Mouse (Mus musculus) ovary, postnatal 10 days (tissue): ENCODE data around the gene Olfr922.

Source experiments
- DNase-seq: peaks from one replicate; pipeline ENCODE4 v3.0.0; 2022; ENCODE audit warnings: low spot score

The Olfr922 gene

DNA sequence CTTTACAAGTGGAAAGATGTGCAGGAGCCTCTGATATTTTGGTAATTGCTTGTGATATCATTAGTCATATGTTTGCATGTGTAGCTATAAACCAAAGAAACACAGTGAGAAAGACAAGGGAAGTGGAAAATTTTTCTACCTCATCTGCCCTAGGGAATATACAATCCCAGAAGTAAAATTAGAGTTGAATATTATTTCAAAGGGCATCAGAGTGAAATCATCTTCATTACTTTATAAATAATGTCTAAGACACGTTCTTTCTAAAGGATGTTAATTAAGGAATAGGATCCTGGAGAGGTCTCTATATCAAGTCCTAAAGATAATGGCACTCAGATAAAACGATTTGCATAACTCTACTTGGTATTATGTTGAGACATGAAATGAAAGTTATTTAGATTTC lies at the start of gene Olfr922:
TSS of gene Olfr922 (plus strand) at position 301 of the 400 bp plus-strand sequence.
- no peak for DNase-seq

GRCm38 (mm10) chr9:38772768-38773167 lies 41.6 kb upstream of the Olfr922 start, which contains the start of gene Olfr921:
Gene Olfr921, plus strand, starts transcription at chr9:38773068.
- no peak for DNase-seq

DNA sequence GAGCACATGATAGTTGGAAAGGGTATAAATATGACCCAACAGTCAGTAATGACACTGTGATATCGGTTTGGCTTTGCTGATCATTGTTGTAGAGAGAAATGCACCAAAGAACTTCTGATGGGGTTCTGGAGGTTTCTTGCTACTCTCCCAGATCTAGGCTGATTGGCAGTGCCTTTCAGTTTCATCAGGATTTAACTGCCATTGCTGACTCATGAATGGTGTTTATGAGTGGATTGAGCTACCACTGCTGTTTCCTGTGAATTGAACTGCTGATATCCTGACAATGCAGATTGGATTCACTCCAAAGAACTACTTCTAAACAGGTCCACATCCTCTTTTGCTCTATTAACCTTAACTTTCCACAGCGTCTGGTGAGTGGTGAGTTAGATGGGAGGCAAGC lies 21.7 kb upstream of the Olfr922 start:
- no peak for DNase-seq

GRCm38 (mm10) chr9:38805696-38806095 lies 8.7 kb upstream of the Olfr922 start:
- no peak for DNase-seq

- no peak for DNase-seq
These were observed 1.1 kb downstream of the Olfr922 start for GRCm38 (mm10) chr9:38815458-38815986.

DNA sequence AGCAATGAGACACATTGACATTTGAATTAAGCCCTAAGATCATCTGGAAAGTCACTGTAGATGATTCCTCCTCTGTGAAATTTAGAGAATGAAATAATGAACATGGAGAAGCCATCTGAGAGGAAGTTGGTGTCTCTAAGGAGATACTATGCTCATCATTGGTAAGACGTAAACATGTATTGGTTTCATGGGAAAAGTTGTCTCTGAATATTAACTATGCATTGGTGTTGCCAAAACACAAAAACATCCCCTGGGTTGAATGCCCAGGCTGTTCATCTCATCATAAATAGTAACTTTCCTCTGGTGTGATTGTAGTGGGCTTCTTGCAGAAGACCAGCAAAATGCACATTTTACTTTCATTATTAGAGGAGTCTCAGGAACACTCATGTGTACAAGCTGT lies 11.8 kb downstream of the Olfr922 start, which contains the start of gene Olfr923:
TSS of gene Olfr923 (plus strand) at position 301 of the 400 bp plus-strand sequence.
- DNase-seq: no peak

- no peak for DNase-seq
These were observed 18.6 kb downstream of the Olfr922 start for GRCm38 (mm10) chr9:38833027-38833426.

DNA sequence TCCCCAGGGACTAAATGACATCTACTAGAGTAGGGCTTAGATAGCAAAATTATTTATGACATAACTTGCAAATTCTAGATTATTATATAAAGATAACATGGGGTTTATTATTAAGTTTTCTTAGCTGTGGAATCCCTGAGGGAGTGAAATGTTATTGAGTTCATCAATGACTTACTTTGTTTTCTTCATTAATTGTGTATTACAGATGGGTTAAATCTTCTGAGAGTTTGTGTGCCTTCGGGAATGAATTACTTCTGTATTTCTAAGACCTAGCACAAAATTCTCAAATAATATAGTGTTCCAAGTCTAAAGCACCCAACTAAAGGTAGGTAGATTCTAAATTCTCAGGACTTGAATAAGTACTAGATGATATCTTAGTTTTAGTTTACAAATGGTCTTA lies 29.7 kb downstream of the Olfr922 start, which contains the start of gene Olfr924:
TSS of gene Olfr924 (plus strand) at position 301 of the 400 bp plus-strand sequence.
- DNase-seq: no peak

DNA sequence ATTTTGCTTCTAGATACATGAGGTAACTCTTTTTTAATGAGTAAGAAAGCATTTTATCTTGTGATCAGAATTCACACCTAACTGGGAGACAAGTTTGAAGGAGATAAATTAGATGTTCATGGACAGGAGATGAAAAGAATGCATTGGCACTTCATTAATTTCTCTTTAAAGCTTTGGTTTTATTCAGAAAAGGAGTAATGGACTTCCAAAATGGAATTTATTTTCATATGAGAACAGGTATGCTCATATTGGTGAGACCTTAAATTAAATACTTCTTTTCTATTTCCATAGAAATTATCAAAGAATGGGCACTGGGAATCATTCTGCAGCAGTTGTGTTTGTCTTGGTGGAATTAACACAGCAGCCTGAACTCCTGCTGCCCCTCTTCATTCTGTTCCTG lies 40.3 kb downstream of the Olfr922 start, which contains the start of gene Olfr26:
TSS of gene Olfr26 (plus strand) at position 301 of the 400 bp plus-strand sequence.
- no peak for DNase-seq
